Mouse (Mus musculus): ENCODE measurements at regions not wholly inside any gene's neighbourhood (a gene's known extent, or its start where the extent isn't known, plus 50 kb on each side); places are given as distances from the start of the nearest gene placed in this dataset.
A peak's percentile ranks its signal among the peaks of the same experiment; 100 is the strongest.

DNA sequence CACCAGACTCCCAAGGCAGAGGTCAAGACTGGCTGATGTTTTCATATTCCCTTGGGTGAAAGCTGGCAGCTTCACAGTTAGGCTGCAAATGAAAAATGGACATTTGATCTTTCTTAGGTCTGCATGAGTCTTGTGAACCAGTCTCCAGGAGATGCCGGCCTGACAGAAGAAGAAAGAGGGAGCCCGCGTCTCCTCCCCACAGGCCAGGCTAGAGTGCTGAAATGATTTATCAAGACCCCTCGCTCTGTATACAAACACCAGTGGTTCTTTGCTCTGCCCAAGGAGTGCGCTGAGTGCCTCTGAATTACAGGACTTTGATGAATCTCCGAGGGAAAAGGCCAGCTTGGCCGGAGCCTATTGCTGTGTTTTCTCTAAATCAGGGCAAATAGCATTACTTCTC, 355.7 kb downstream of the Adra2a start:
- Histone ChIP-seq H3K4me1 (ENCODE audit: control insufficient read depth, insufficient read depth, low read length) (no peaks in the 10 kb centered on the region), H3K27ac (ENCODE audit: insufficient read depth, low read length) (no peak overlapping the region), H3K4me3 (ENCODE audit: insufficient read depth, low read length) (no peak overlapping the region)
- TF ChIP-seq CTCF (IDR thresholded peaks at IDR 0.05; ENCODE audit: extremely low read depth, insufficient read depth, low read length) (no peak), POLR2A (IDR thresholded peaks at IDR 0.05; ENCODE audit: extremely low read depth, insufficient read depth, low read length) (no peak)

DNA sequence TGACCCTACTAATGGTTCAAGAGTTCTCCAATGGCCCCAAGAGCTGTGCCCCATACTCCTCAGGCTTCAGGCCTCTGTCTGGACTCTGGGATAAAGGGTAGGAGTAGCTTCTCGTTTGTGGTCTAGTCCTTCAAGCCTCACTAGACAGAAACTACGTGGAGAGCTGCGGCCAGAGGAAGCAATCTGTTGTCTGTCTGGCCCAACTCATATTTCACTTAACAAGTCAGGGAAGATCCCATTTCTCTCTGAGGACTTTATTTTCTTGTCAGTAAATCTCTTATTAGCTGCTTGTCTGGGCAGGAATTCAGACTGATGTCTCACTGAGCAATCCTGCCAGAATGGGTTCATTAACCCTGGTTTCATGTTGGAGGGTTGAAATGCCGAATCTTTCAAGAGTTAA, 364.0 kb downstream of the Adra2a start:
- TF ChIP-seq POLR2A (IDR thresholded peaks at IDR 0.05; ENCODE audit: extremely low read depth, insufficient read depth, low read length) (no peak), CTCF (IDR thresholded peaks at IDR 0.05; ENCODE audit: extremely low read depth, insufficient read depth, low read length) (no peak)
- no peak overlapping the region for H3K27ac ChIP-seq (ENCODE audit: insufficient read depth, low read length)
- no peaks in the 10 kb centered on the region for H3K4me1 ChIP-seq (ENCODE audit: control insufficient read depth, insufficient read depth, low read length)
- H3K4me3 ChIP-seq (ENCODE audit: insufficient read depth, low read length), result no peak overlapping the region

DNA sequence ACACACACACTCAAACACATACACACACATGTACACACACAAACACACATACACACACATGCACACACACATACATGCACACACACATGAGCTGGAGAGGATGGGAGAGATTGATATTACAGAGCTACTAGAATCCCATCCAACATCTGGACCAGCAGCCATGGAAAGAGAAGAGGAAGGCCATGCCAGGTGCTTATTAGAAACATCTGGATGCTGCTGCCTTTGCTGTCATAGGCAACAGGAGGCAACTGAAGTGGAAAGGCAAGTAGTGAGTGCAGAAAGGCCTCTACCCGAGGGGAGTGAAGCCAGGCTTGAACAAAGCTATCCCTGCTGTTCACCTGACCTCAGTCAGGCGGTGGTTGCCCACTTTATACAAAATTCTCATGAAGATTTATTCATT, 385.1 kb downstream of the Adra2a start:
- no peak overlapping the region for H3K4me3 ChIP-seq (ENCODE audit: insufficient read depth, low read length)
- H3K27ac ChIP-seq (ENCODE audit: insufficient read depth, low read length), result no peak overlapping the region
- no peak for TF ChIP-seq CTCF (IDR thresholded peaks at IDR 0.05; ENCODE audit: extremely low read depth, insufficient read depth, low read length)
- TF ChIP-seq POLR2A (IDR thresholded peaks at IDR 0.05; ENCODE audit: extremely low read depth, insufficient read depth, low read length), result no peak
- H3K4me1 ChIP-seq (ENCODE audit: control insufficient read depth, insufficient read depth, low read length), result no peaks in the 10 kb centered on the region

DNA sequence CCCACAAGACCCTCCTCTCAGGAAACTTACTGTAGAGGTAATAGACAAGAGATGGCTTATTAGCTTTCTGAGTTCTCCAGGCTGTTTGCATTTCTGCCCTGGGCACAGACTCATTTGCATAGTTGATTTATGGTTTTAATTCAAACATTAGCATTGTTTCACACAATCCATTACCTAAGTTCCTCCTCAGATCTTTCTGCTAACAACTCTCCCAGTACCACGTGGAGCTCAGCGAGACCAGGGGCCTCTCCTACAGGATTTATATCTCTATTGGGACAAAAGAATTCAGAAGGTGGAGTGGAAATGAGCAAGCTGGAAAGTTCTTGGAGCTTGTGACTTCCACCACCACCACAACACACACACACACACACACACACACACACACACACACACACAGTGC, 396.8 kb downstream of the Adra2a start:
- TF ChIP-seq CTCF (IDR thresholded peaks at IDR 0.05; ENCODE audit: extremely low read depth, insufficient read depth, low read length), result no peak
- no peak for TF ChIP-seq POLR2A (IDR thresholded peaks at IDR 0.05; ENCODE audit: extremely low read depth, insufficient read depth, low read length)
- Histone ChIP-seq H3K27ac (ENCODE audit: insufficient read depth, low read length) (no peak overlapping the region), H3K4me1 (ENCODE audit: control insufficient read depth, insufficient read depth, low read length) (no peaks in the 10 kb centered on the region)

DNA sequence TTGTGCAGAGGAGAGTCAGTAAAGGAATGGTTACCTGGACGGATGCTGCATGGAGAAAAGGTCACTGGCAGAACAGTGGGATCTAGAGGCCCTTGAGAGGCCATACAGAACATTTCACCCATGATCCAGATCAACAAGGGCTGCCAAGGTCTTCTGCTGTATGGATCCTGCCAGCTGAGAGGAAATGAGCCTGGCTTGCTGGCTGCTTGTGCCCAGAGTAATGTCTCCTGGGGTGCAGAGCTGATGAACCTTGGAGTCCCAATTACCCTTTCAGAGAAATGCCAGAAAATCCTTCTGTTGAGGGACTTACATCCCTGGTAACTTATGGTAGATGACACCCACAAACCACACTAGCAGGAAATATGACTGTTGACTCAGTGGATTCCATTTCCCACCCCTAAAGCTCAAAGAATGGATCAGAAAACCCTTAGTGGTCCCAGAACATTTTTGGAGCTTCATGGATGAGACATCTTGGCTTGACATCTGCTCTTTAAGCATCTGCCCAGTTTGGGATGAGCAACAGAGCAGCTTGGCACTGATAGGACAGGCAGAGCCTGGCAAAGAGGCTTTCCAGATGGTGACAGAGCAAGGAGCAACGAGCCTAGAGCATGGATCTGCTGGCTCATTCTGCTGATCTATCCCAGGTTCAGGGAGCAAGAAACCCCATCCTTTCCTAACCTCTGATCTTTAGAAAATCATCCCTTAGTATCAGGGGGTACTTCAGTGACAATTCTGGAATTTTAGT, 416.6 kb downstream of the Adra2a start:
- TF ChIP-seq POLR2A (IDR thresholded peaks at IDR 0.05; ENCODE audit: extremely low read depth, insufficient read depth, low read length), result no peak
- no peak for TF ChIP-seq CTCF (IDR thresholded peaks at IDR 0.05; ENCODE audit: extremely low read depth, insufficient read depth, low read length)
- no peak overlapping the region for H3K4me3 ChIP-seq (ENCODE audit: insufficient read depth, low read length)

More for the DNA sequence above, 396.8 kb downstream of the Adra2a start:
- no peak overlapping the region for H3K4me3 ChIP-seq (ENCODE audit: insufficient read depth, low read length)

DNA sequence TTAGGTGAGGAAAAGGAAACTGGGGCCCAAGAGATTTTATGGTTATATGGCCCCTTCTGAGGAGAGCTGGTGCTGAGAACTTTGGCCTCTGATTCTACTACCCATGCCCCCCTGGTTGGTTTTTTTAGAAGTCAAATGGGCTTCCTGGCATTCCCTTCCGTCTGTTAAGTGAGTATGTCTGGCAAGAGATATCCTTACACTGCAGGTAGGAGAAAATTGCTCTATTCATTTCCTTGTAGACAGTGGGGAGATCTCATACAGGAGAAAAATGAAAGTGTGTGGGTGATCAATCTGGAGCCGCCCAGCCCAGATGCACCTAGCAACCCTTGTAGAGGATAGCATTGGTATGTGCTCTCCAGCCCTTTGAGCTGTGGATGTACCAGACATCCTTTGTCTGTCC, 418.5 kb downstream of the Adra2a start:
- H3K4me3 ChIP-seq (ENCODE audit: insufficient read depth, low read length), result no peak overlapping the region
- no peaks in the 10 kb centered on the region for H3K4me1 ChIP-seq (ENCODE audit: control insufficient read depth, insufficient read depth, low read length)
- TF ChIP-seq POLR2A (IDR thresholded peaks at IDR 0.05; ENCODE audit: extremely low read depth, insufficient read depth, low read length) (no peak), CTCF (IDR thresholded peaks at IDR 0.05; ENCODE audit: extremely low read depth, insufficient read depth, low read length) (no peak)
- no peak overlapping the region for H3K27ac ChIP-seq (ENCODE audit: insufficient read depth, low read length)

More for the DNA sequence above, 416.6 kb downstream of the Adra2a start:
- no peaks in the 10 kb centered on the region for H3K4me1 ChIP-seq (ENCODE audit: control insufficient read depth, insufficient read depth, low read length)
- H3K27ac ChIP-seq (ENCODE audit: insufficient read depth, low read length), result no peak overlapping the region

DNA sequence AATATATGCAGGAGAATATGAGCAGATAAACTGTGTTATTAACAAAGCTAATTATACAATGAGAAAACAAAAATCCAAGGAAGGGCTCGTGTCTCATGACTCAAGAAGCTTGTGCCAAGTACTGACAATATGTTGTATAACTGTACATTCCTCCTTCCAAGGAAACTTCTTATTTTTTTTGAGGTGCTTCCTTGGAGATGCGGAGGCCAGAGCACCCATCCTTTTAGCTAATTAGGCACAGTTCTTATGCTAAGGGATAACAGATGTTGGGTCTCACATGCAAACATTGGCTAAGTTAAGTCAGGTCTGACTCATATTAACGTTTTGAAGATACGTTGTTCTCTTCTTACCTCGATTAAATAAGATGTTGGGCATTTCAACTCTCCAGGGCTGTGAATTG, 426.1 kb downstream of the Adra2a start:
- H3K27ac ChIP-seq (ENCODE audit: insufficient read depth, low read length), result no peak overlapping the region
- H3K4me3 ChIP-seq (ENCODE audit: insufficient read depth, low read length), result no peak overlapping the region
- no peak for TF ChIP-seq CTCF (IDR thresholded peaks at IDR 0.05; ENCODE audit: extremely low read depth, insufficient read depth, low read length)
- H3K4me1 ChIP-seq (ENCODE audit: control insufficient read depth, insufficient read depth, low read length), result no peaks in the 10 kb centered on the region

DNA sequence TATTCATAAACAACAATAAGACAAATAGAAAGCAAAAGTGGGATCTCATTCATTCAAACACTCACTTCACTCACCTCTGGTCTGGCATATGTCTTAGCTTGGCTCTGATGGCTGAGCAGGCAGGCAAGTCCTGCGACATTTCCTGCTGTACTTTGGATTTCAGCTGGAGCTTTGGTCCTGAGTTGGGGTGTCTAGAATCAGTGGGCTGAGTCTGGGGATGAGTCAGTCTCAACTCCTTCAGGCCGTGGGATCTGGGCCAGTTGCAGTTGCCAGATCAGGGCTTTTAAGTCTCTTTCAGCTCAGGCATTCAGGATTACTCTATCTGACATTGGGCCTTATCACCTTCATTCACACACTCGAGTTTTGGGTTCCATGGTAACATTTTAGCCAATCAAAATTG, 454.1 kb downstream of the Adra2a start:
- Histone ChIP-seq H3K4me1 (ENCODE audit: control insufficient read depth, insufficient read depth, low read length) (no peaks in the 10 kb centered on the region), H3K27ac (ENCODE audit: insufficient read depth, low read length) (no peak overlapping the region), H3K4me3 (ENCODE audit: insufficient read depth, low read length) (no peak overlapping the region)
- TF ChIP-seq CTCF (IDR thresholded peaks at IDR 0.05; ENCODE audit: extremely low read depth, insufficient read depth, low read length) (no peak), POLR2A (IDR thresholded peaks at IDR 0.05; ENCODE audit: extremely low read depth, insufficient read depth, low read length) (no peak)

DNA sequence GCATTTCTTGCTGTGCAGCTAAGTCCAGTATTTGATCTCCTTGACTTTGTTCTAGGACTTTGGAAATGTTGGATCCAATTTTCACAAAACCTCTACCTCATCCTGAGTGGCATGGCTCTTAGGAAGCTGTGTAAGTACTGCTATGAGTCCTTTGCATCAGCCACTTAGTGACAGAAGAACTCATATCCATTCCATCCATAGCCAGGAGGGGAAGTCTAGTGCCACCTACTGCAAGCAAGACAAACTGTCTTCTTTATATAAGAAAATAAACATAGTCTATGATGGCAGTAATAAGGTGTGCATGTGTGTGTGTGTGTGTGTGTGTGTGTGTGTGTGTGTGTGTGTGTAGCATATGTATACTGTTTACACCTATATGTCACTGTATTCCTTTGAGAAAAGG, 489.9 kb downstream of the Adra2a start:
- peak; percentile 46; the same call in 1 of the 2 replicates for TF ChIP-seq CTCF (IDR thresholded peaks at IDR 0.05; ENCODE audit: extremely low read depth, insufficient read depth, low read length)
- no peak for TF ChIP-seq POLR2A (IDR thresholded peaks at IDR 0.05; ENCODE audit: extremely low read depth, insufficient read depth, low read length)

DNA sequence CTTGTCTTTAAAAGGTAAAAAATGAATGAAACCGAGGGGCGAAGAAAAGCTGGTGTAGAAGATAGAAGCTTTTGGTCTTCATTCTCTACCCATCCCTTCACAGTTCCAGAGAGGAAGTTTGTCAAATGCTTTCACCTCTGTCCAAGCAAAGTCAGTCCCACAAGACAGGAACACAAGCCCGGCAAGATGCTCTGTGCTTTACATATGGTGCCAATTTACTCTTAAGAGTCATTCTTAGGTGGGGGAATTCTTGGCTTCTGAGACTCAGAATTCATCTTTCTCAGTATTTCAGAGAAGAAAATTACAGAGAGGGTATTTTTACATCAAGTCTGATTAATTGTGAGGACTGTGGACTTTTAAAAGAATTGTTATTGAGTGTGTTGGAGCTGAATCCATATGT, 511.4 kb downstream of the Adra2a start:
- Histone ChIP-seq H3K4me1 (ENCODE audit: control insufficient read depth, insufficient read depth, low read length) (no peaks in the 10 kb centered on the region), H3K4me3 (ENCODE audit: insufficient read depth, low read length) (no peak overlapping the region), H3K27ac (ENCODE audit: insufficient read depth, low read length) (no peak overlapping the region)
- TF ChIP-seq CTCF (IDR thresholded peaks at IDR 0.05; ENCODE audit: extremely low read depth, insufficient read depth, low read length) (no peak), POLR2A (IDR thresholded peaks at IDR 0.05; ENCODE audit: extremely low read depth, insufficient read depth, low read length) (no peak)

More for the DNA sequence above, 489.9 kb downstream of the Adra2a start:
- H3K27ac ChIP-seq (ENCODE audit: insufficient read depth, low read length), result no peak overlapping the region
- H3K4me3 ChIP-seq (ENCODE audit: insufficient read depth, low read length), result no peak overlapping the region
- H3K4me1 ChIP-seq (ENCODE audit: control insufficient read depth, insufficient read depth, low read length), result no peaks in the 10 kb centered on the region
